Comparison of ENCODE assay signal across 17 mouse cellular contexts in genomic region chr9:9412460-9413181, GRCm38 (mm10).
DNase-seq lines count a peak whose midpoint lies in the region; ATAC-seq and TF ChIP-seq lines count a peak whose summit lies in the region.
"Had no signal": no experiment of that assay in that cellular context is flagged by ENCODE, and none has a peak within 500 bp of the region (broad histone marks: within the 10 kb centered on the region; RNA-seq: fewer than 3 reads in every experiment).

No protein-coding gene starts in this region.

- TF ChIP-seq EP300 in lung, postnatal 0 days (IDR thresholded peaks at IDR 0.05), result no peak

- ATAC-seq in lung, postnatal 0 days, result no peak
- ATAC-seq in heart, embryonic 13.5 days (ENCODE audit: extremely low read depth, insufficient number of reproducible peaks, low FRiP score, low TSS enrichment), result no peak; the same call in 1 of the 2 replicates
- peak; percentile 66 to 71 for ATAC-seq in hematopoietic stem cell, adult 5-6 weeks (replicated peaks in 1 of 2; ENCODE audit: insufficient read depth in 1 of 2, low FRiP score in 2 of 2, low TSS enrichment in 1 of 2, low read depth in 1 of 2, poor library complexity in 2 of 2, severe bottlenecking in 2 of 2)
- ATAC-seq: inflammation-experienced regulatory T-cells, adult 6 months; midbrain, embryonic 16.5 days had no signal

- no peaks in the 10 kb centered on the region for H3K4me1 ChIP-seq in lung, postnatal 0 days (ENCODE audit: insufficient read depth, low read depth, low read length)
- 0 out of 2 replicates have a peak, but pooled peaks cover 7% of the 10 kb centered on the region for H3K4me1 ChIP-seq in heart, embryonic 13.5 days
- H3K4me1 ChIP-seq: limb, embryonic 10.5 days; neural tube, embryonic 12.5 days had no signal

- no peaks in the 10 kb centered on the region for H3K27me3 ChIP-seq in lung, postnatal 0 days (replicated peaks; ENCODE audit: insufficient read depth, low read length)
- no peaks in the 10 kb centered on the region for H3K27me3 ChIP-seq in heart, embryonic 13.5 days (replicated peaks)
- H3K27me3 ChIP-seq: neural tube, embryonic 12.5 days had no signal

- no peak overlapping the region for H3K4me2 ChIP-seq in lung, postnatal 0 days (replicated peaks; ENCODE audit: low read depth, low read length)
- no peak overlapping the region for H3K4me2 ChIP-seq in heart, embryonic 13.5 days
- H3K4me2 ChIP-seq: neural tube, embryonic 12.5 days had no signal

- no peaks in the 10 kb centered on the region for H3K9me3 ChIP-seq in lung, postnatal 0 days (ENCODE audit: low read length)
- H3K9me3 ChIP-seq in heart, embryonic 13.5 days, result peaks cover 4% of the 10 kb centered on the region; the same call in 1 of the 2 replicates
- H3K9me3 ChIP-seq: limb, embryonic 10.5 days; neural tube, embryonic 12.5 days had no signal

- no peak overlapping the region for H3K4me3 ChIP-seq in lung, postnatal 0 days (ENCODE audit: low read depth, low read length)
- no peak overlapping the region for H3K4me3 ChIP-seq in heart, embryonic 13.5 days
- H3K4me3 ChIP-seq: limb, embryonic 10.5 days; neural tube, embryonic 12.5 days had no signal

- DNase-seq in cerebellum, postnatal 10 days, result peak; percentile 53 to 58
- no peak for DNase-seq in cerebellum, adult 9-11 months
- DNase-seq in lung, postnatal 0 days (ENCODE audit: low spot score), result peak; percentile 3
- DNase-seq in lung, postnatal 14 days, result no peak
- DNase-seq in thymus, postnatal 36 days, result no peak
- DNase-seq in adrenal gland, adult 18-20 months (ENCODE audit: low spot score in 2 of 2), result no peak
- DNase-seq: adrenal gland, postnatal 14 days; gastrocnemius, postnatal 36 days had no signal

- no peak for TF ChIP-seq CTCF in lung, postnatal 0 days (IDR thresholded peaks at IDR 0.05)

- H3K27ac ChIP-seq in lung, postnatal 0 days (ENCODE audit: low read length), result no peak overlapping the region
- H3K27ac ChIP-seq in heart, embryonic 13.5 days (replicated peaks), result peak overlapping the region; percentile 33; the same call in 1 of the 2 replicates
- H3K27ac ChIP-seq: kidney, postnatal 0 days; limb, embryonic 10.5 days; liver, embryonic 14.5 days; macrophage; neural tube, embryonic 12.5 days had no signal

- H3K36me3 ChIP-seq in lung, postnatal 0 days (ENCODE audit: insufficient read depth, low read length), result no peaks in the 10 kb centered on the region
- H3K36me3 ChIP-seq in heart, embryonic 13.5 days, result no peaks in the 10 kb centered on the region
- H3K36me3 ChIP-seq: limb, embryonic 10.5 days; neural tube, embryonic 12.5 days had no signal

- WGBS in lung, postnatal 0 days, result 53% methylated on average over 3 of the region's 3 CpGs
- WGBS in heart, embryonic 13.5 days, result 36% methylated on average over 3 of the region's 3 CpGs

- H3K9ac ChIP-seq in lung, postnatal 0 days (replicated peaks; ENCODE audit: low read depth), result no peak overlapping the region
- no peak overlapping the region for H3K9ac ChIP-seq in heart, embryonic 13.5 days
- H3K9ac ChIP-seq: liver, embryonic 14.5 days; neural tube, embryonic 12.5 days had no signal

Comparison
In these comparisons a context has a peak if more than half of its experiments do, and no peak if none do; other contexts are left out.
1. DNase-seq: peak in cerebellum, postnatal 10 days (2 of 2) and lung, postnatal 0 days (single experiment); none in cerebellum, adult 9-11 months (single experiment), lung, postnatal 14 days (single experiment), thymus, postnatal 36 days (0 of 2) and adrenal gland, adult 18-20 months (0 of 2).
2. ATAC-seq: peak in hematopoietic stem cell, adult 5-6 weeks (2 of 2); none in lung, postnatal 0 days (single experiment) and heart, embryonic 13.5 days (single experiment).